Mouse (Mus musculus): Measurements from ENCODE around the gene Rapgef5.

- no peak for TF ChIP-seq POLR2A (IDR thresholded peaks at IDR 0.05; ENCODE audit: low read depth, low read length)
- TF ChIP-seq CTCF (conservative IDR thresholded peaks at IDR 0.05 in 1 of 2, IDR thresholded peaks at IDR 0.05 in 1 of 2; ENCODE audit: low read depth in 2 of 2, low read length in 2 of 2): no peak
- no peak for TF ChIP-seq JUND (conservative IDR thresholded peaks at IDR 0.05; ENCODE audit: low read depth, low read length)
- no peak for TF ChIP-seq MXI1 (IDR thresholded peaks at IDR 0.05; ENCODE audit: low read depth, low read length)
- no peak for TF ChIP-seq USF1 (IDR thresholded peaks at IDR 0.05; ENCODE audit: low read depth, low read length)
- no peak for TF ChIP-seq CHD2 (IDR thresholded peaks at IDR 0.05; ENCODE audit: low read length)
- no peak for TF ChIP-seq HCFC1 (IDR thresholded peaks at IDR 0.05; ENCODE audit: low read depth, low read length)
Measured at GRCm38 (mm10) chr12:117660361-117660760, 144.1 kb downstream of the Rapgef5 start.

All from CH12.LX (cell line).